Mouse (Mus musculus) spleen, adult 2 months (tissue): ENCODE results near the gene Tet2.

Experiments used
- CTCF ChIP-seq: fragments of 200-500 bp; IDR thresholded peaks from 2 replicates; pipeline ENCODE4 v1.5.1; 2011; ENCODE audit warnings: mild to moderate bottlenecking, inconsistent platforms; ENCODE audit not compliant: insufficient read depth, insufficient read length, insufficient replicate concordance; ENCODE audit errors: extremely low read depth
- POLR2A ChIP-seq: fragments of 200-500 bp; IDR thresholded peaks from 2 replicates; pipeline ENCODE4 v1.6.1; 2011; ENCODE audit warnings: low read depth, low read length, inconsistent platforms

GRCm38 (mm10) chr3:133482887-133483286 is 62.1 kb downstream of the Tet2 start:
- no peak for TF ChIP-seq CTCF
- no peak for TF ChIP-seq POLR2A
